Mouse (Mus musculus) stomach, embryonic 16.5 days (tissue): Measurements from ENCODE around the gene Hrasls. TPM values are rescaled to one million over a fixed set of nuclear protein-coding genes. Genes with fewer than 3 reads are reported as not detected.

Experiments used
- polyA plus RNA-seq: library from polyadenylated mRNA; unstranded; fragments of >200 nt; fragmentation: Nextera tagmentation; extraction: Ambion mirVana; gene quantifications from 2 replicates; pipeline ENCODE4 v1.2.1, GENCODE M21; 2015

Hrasls gene
- polyA plus RNA-seq, 1 experiment from 2014 or later, result 0.96 TPM

Other genes starting within 250 kb of the Hrasls start
- gene Atp13a5, start 169.0 kb downstream of the Hrasls start, polyA plus RNA-seq, result not detected in 2 replicates